Mouse (Mus musculus): Measurements from ENCODE around the gene Cdc14b.
A peak's percentile ranks its signal among the peaks of the same experiment; 100 is the strongest.

The Cdc14b gene

GRCm38 (mm10) chr13:64169746-64170145 lies 105.3 kb downstream of the Cdc14b start:
- no peak for DNase-seq

GRCm38 (mm10) chr13:64163147-64163715 lies 111.9 kb downstream of the Cdc14b start:
- DNase-seq: no peak

GRCm38 (mm10) chr13:64162626-64163025 lies 112.5 kb downstream of the Cdc14b start:
- peak; percentile 14 to 35 for DNase-seq

- DNase-seq: peak in 1 of 2 experiments; percentile 48
Measured at GRCm38 (mm10) chr13:64161916-64162611, 113.0 kb downstream of the Cdc14b start.

- DNase-seq: peak; percentile 98 to 99
Measured at GRCm38 (mm10) chr13:64161548-64161915, 113.6 kb downstream of the Cdc14b start, which contains the start of gene Habp4. TSS of gene Habp4 (plus strand) at chr13:64161824.

- no peak for DNase-seq
Measured at GRCm38 (mm10) chr13:64156966-64157365, 118.1 kb downstream of the Cdc14b start.

- DNase-seq: no peak
Measured at GRCm38 (mm10) chr13:64155171-64155571, 119.9 kb downstream of the Cdc14b start.

GRCm38 (mm10) chr13:64154651-64155050 lies 120.4 kb downstream of the Cdc14b start:
- DNase-seq: no peak

- peak; percentile 36 to 37 for DNase-seq
Measured at GRCm38 (mm10) chr13:64153751-64154267, 121.3 kb downstream of the Cdc14b start.

- peak; percentile 94 to 97 for DNase-seq
Measured at GRCm38 (mm10) chr13:64153083-64153682, 121.9 kb downstream of the Cdc14b start, which contains the start of gene Zfp367. TSS of gene Zfp367 (minus strand) at chr13:64153202.

GRCm38 (mm10) chr13:64152671-64153082 lies 122.4 kb downstream of the Cdc14b start:
- no peak for DNase-seq

- DNase-seq: peak; percentile 88 to 89
Measured at GRCm38 (mm10) chr13:64152241-64152669, 122.8 kb downstream of the Cdc14b start.

GRCm38 (mm10) chr13:64150121-64150520 lies 125.0 kb downstream of the Cdc14b start:
- DNase-seq: no peak
